Mouse (Mus musculus): ENCODE data around the gene C6. TPM values are rescaled to one million over a fixed set of nuclear protein-coding genes. Genes with fewer than 3 reads are reported as not detected.

C6 gene
- total and polyA plus RNA-seq, 3 experiments = not detected

DNA sequence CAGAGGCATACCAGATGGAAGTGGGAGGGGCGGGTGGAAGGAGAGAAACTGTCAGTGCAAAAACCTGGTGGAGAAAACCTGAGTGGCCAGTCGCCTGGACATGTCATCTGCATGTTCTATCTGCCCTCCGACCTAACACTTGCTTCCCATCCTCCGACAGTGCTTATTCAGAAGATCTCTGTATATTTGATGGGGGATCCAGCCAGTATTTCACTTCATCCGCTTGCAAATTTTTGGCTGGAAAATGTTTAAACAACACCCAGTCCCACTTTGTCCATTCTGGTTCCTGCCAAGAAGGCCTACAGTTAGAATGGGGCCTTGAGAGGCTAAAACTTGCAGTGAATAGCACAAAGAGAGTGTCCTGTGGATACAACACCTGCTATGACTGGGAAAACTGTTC is 81.2 kb downstream of the C6 start:
- no peak overlapping the region for H3K27ac ChIP-seq (ENCODE audit: control insufficient read depth, low read depth, low read length)
- no peak for TF ChIP-seq BHLHE40 (IDR thresholded peaks at IDR 0.05; ENCODE audit: borderline replicate concordance, low read depth, low read length)
- no peak for DNase-seq (ENCODE audit: low read depth, low spot score)
- H3K27me3 ChIP-seq (ENCODE audit: control insufficient read depth in 1 of 2, insufficient read depth in 2 of 2, low read length in 2 of 2) = no peaks in the 10 kb centered on the region
- no peak overlapping the region for H3K9ac ChIP-seq (ENCODE audit: control insufficient read depth, low read depth, low read length, poor library complexity, severe bottlenecking)
- no peaks in the 10 kb centered on the region for H3K4me1 ChIP-seq (ENCODE audit: control insufficient read depth in 1 of 2, insufficient read depth in 2 of 2, low read length in 2 of 2)
- H3K79me2 ChIP-seq (ENCODE audit: control insufficient read depth, insufficient read depth, low read length, poor library complexity) = no peaks in the 10 kb centered on the region
- no peaks in the 10 kb centered on the region for H3K9me3 ChIP-seq (replicated peaks; ENCODE audit: insufficient read depth, low read length)
- H3K36me3 ChIP-seq (ENCODE audit: control insufficient read depth in 1 of 2, insufficient read depth in 2 of 2, low read length in 2 of 2) = no peaks in the 10 kb centered on the region
- no peak overlapping the region for H3K4me3 ChIP-seq (ENCODE audit: control insufficient read depth in 1 of 2, insufficient read depth in 1 of 2, low read depth in 2 of 2, low read length in 2 of 2)

GRCm38 (mm10) chr15:4814976-4815375 is 88.0 kb downstream of the C6 start:
- no peaks in the 10 kb centered on the region for H3K79me2 ChIP-seq (ENCODE audit: control insufficient read depth, insufficient read depth, low read length, poor library complexity)
- no peak overlapping the region for H3K27ac ChIP-seq (ENCODE audit: control insufficient read depth, low read depth, low read length)
- H3K36me3 ChIP-seq (ENCODE audit: control insufficient read depth in 1 of 2, insufficient read depth in 2 of 2, low read length in 2 of 2) = no peaks in the 10 kb centered on the region
- no peak for TF ChIP-seq NRF1 (IDR thresholded peaks at IDR 0.05; ENCODE audit: insufficient read depth, low read depth, low read length, poor library complexity, severe bottlenecking)
- TF ChIP-seq KAT2A (conservative IDR thresholded peaks at IDR 0.05; ENCODE audit: low read depth, low read length) = no peak
- TF ChIP-seq MYC (IDR thresholded peaks at IDR 0.05; ENCODE audit: low read depth, low read length) = no peak
- no peak for TF ChIP-seq POLR2AphosphoS5 (IDR thresholded peaks at IDR 0.05; ENCODE audit: borderline replicate concordance, low read depth, low read length)
- TF ChIP-seq TAL1 (IDR thresholded peaks at IDR 0.05; ENCODE audit: low read length) = no peak
- no peak for TF ChIP-seq USF2 (IDR thresholded peaks at IDR 0.05; ENCODE audit: borderline replicate concordance in 1 of 2, insufficient read depth in 1 of 2, low read depth in 1 of 2, low read length in 2 of 2)
- no peak for TF ChIP-seq MAZ (IDR thresholded peaks at IDR 0.05; ENCODE audit: low read depth, low read length)
- no peak for TF ChIP-seq JUND (IDR thresholded peaks at IDR 0.05; ENCODE audit: low read depth, low read length)
- TF ChIP-seq ELF1 (IDR thresholded peaks at IDR 0.05; ENCODE audit: low read depth, low read length) = no peak
- TF ChIP-seq RAD21 (IDR thresholded peaks at IDR 0.05; ENCODE audit: low read depth, low read length) = no peak
- no peak for TF ChIP-seq UBTF (IDR thresholded peaks at IDR 0.05; ENCODE audit: borderline replicate concordance, insufficient read depth, low read depth, low read length)
- no peaks in the 10 kb centered on the region for H3K9me3 ChIP-seq (replicated peaks; ENCODE audit: insufficient read depth, low read length)
- DNase-seq (ENCODE audit: low read depth, low spot score) = no peak
- no peaks in the 10 kb centered on the region for H3K27me3 ChIP-seq (ENCODE audit: control insufficient read depth in 1 of 2, insufficient read depth in 2 of 2, low read length in 2 of 2)
- H3K9ac ChIP-seq (ENCODE audit: control insufficient read depth, low read depth, low read length, poor library complexity, severe bottlenecking) = no peak overlapping the region
- H3K4me1 ChIP-seq (ENCODE audit: control insufficient read depth in 1 of 2, insufficient read depth in 2 of 2, low read length in 2 of 2) = no peaks in the 10 kb centered on the region
- H3K4me3 ChIP-seq (ENCODE audit: control insufficient read depth in 1 of 2, insufficient read depth in 1 of 2, low read depth in 2 of 2, low read length in 2 of 2) = no peak overlapping the region

DNA sequence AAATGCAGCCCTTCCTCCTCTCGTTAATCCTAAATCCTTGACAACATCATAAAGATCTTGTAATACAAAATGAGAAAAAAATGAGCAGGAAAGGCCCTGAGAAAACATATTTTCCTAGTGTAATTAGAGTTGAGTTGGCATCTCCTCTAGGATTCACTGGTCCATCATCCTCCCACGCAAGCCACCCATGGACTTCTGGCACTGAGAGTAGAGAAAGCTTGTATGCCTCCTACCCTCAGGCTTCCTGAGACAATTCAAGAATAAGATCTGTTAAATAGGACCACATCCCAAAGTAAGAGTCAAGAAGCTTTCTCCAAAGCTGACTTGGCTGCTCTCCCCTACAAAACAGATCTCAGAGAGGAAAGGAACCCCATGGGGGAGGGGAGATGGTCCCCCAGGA is 88.7 kb downstream of the C6 start:
- Histone ChIP-seq H3K27ac (ENCODE audit: control insufficient read depth, low read depth, low read length) (no peak overlapping the region), H3K4me1 (ENCODE audit: control insufficient read depth in 1 of 2, insufficient read depth in 2 of 2, low read length in 2 of 2) (no peaks in the 10 kb centered on the region), H3K9me3 (replicated peaks; ENCODE audit: insufficient read depth, low read length) (no peaks in the 10 kb centered on the region), H3K4me3 (ENCODE audit: control insufficient read depth in 1 of 2, insufficient read depth in 1 of 2, low read depth in 2 of 2, low read length in 2 of 2) (no peak overlapping the region), H3K36me3 (ENCODE audit: control insufficient read depth in 1 of 2, insufficient read depth in 2 of 2, low read length in 2 of 2) (no peaks in the 10 kb centered on the region), H3K79me2 (ENCODE audit: control insufficient read depth, insufficient read depth, low read length, poor library complexity) (no peaks in the 10 kb centered on the region), H3K9ac (ENCODE audit: control insufficient read depth, low read depth, low read length, poor library complexity, severe bottlenecking) (no peak overlapping the region), H3K27me3 (ENCODE audit: control insufficient read depth in 1 of 2, insufficient read depth in 2 of 2, low read length in 2 of 2) (no peaks in the 10 kb centered on the region)
- TF ChIP-seq MYC (IDR thresholded peaks at IDR 0.05; ENCODE audit: low read depth, low read length) = no peak
- TF ChIP-seq ZNF384 (IDR thresholded peaks at IDR 0.05; ENCODE audit: low read depth, low read length) = no peak
- TF ChIP-seq POLR2AphosphoS2 (IDR thresholded peaks at IDR 0.05; ENCODE audit: low read length) = no peak
- no peak for TF ChIP-seq CHD2 (IDR thresholded peaks at IDR 0.05; ENCODE audit: low read length)
- TF ChIP-seq MAX (IDR thresholded peaks at IDR 0.05; ENCODE audit: low read length) = no peak
- no peak for TF ChIP-seq MAZ (IDR thresholded peaks at IDR 0.05; ENCODE audit: low read depth, low read length)
- DNase-seq (ENCODE audit: low read depth, low spot score) = no peak

Measured in MEL (cell line).